In genomic region chr9:71162858-71163740, GRCm38 (mm10) we compare ENCODE assay signal across 16 mouse cellular contexts. TPM values are rescaled to one million over a fixed set of nuclear protein-coding genes. Genes with fewer than 3 reads are reported as not detected.
DNase-seq lines count a peak whose midpoint lies in the region; ATAC-seq and TF ChIP-seq lines count a peak whose summit lies in the region.
"Had no signal": no experiment of that assay in that cellular context is flagged by ENCODE, and none has a peak within 500 bp of the region (broad histone marks: within the 10 kb centered on the region; RNA-seq: fewer than 3 reads in every experiment).

No protein-coding gene starts in this region.

- peaks cover 38% of the 10 kb centered on the region for H3K4me1 ChIP-seq in liver, adult 2 months (ENCODE audit: control insufficient read depth, insufficient read depth, low read length)
- 0 out of 2 replicates have a peak, but pooled peaks cover 5% of the 10 kb centered on the region for H3K4me1 ChIP-seq in stomach, embryonic 15.5 days
- peaks cover 3% of the 10 kb centered on the region; the same call in 1 of the 2 replicates for H3K4me1 ChIP-seq in hindbrain, embryonic 10.5 days (replicated peaks)

- TF ChIP-seq CTCF in Patski (IDR thresholded peaks at IDR 0.05): no peak
- TF ChIP-seq CTCF in liver, adult 2 months (IDR thresholded peaks at IDR 0.05; ENCODE audit: low read depth, low read length): no peak

- peak; percentile 61 for DNase-seq in CD4-positive helper T cell, adult 2 months (ENCODE audit: low read depth, low spot score)
- peak; percentile 42 for DNase-seq in Patski (ENCODE audit: low read depth, low spot score)
- peak; percentile 94 for DNase-seq in liver, adult 2 months (ENCODE audit: extremely low read depth, low read depth, low spot score)
- DNase-seq in left cerebral cortex, postnatal 36 days (ENCODE audit: low spot score in 2 of 2): no peak
- DNase-seq in left cerebral cortex, postnatal 4 days: no peak
- no peak for DNase-seq in hindbrain, embryonic 10.5 days (ENCODE audit: low spot score)
- DNase-seq: adrenal gland, postnatal 25 days; cerebellum, adult 11 months; gastrocnemius, postnatal 36 days; kidney, adult 18-20 months; lung, postnatal 10 days; midbrain, embryonic 14.5 days had no signal

- peaks cover 7% of the 10 kb centered on the region; the same call in 1 of the 2 replicates for H3K79me2 ChIP-seq in liver, adult 2 months (ENCODE audit: control insufficient read depth, insufficient read depth, low read length)

- intact Hi-C loops in left cerebral cortex, postnatal 36 days (cut with DNase I): no loop called here
- intact Hi-C loops in left cerebral cortex, postnatal 4 days (cut with DNase I): no loop called here

- peak overlapping the region; percentile 59 for H3K4me3 ChIP-seq in liver, adult 2 months (ENCODE audit: insufficient read depth, low read depth, low read length)
- no peak overlapping the region for H3K4me3 ChIP-seq in stomach, embryonic 15.5 days (replicated peaks)
- no peak overlapping the region for H3K4me3 ChIP-seq in hindbrain, embryonic 10.5 days
- H3K4me3 ChIP-seq: heart, embryonic 15.5 days; limb, embryonic 12.5 days had no signal

- in situ Hi-C loops in Patski (cut with MboI; ENCODE audit: low pct_unique_long_range_greater_than_20kb): no loop called here

- CTCF ChIA-PET in Patski (lab: Charles Lee): no interaction called here

- 12% methylated on average over 12 of the region's 12 CpGs for WGBS in liver, adult 2 months
- 61% methylated on average over 12 of the region's 12 CpGs for WGBS in stomach, embryonic 15.5 days
- 75% methylated on average over 12 of the region's 12 CpGs for WGBS in hindbrain, embryonic 10.5 days

- H3K9ac ChIP-seq in liver, adult 2 months (ENCODE audit: low read depth, low read length): peak overlapping the region; percentile 80
- no peak overlapping the region for H3K9ac ChIP-seq in stomach, embryonic 15.5 days
- H3K9ac ChIP-seq: heart, embryonic 15.5 days; hindbrain, embryonic 14.5 days; limb, embryonic 12.5 days had no signal

- TF ChIP-seq POLR2A in liver, adult 2 months (IDR thresholded peaks at IDR 0.05; ENCODE audit: extremely low read depth, insufficient read depth, low read length): 0 out of 2 replicates have a peak, but pooled peaks have one; percentile 9

- no peak overlapping the region for H3K4me2 ChIP-seq in stomach, embryonic 15.5 days
- H3K4me2 ChIP-seq: heart, embryonic 15.5 days; hindbrain, embryonic 14.5 days; limb, embryonic 12.5 days had no signal

- POLR2A ChIA-PET in Patski (lab: Charles Lee): no interaction called here

- no peaks in the 10 kb centered on the region for H3K9me3 ChIP-seq in stomach, embryonic 15.5 days
- H3K9me3 ChIP-seq in hindbrain, embryonic 10.5 days: no peaks in the 10 kb centered on the region
- H3K9me3 ChIP-seq: heart, embryonic 15.5 days; limb, embryonic 12.5 days had no signal

- no peak for ATAC-seq in Patski
- ATAC-seq in stomach, embryonic 15.5 days (ENCODE audit: insufficient read depth, low FRiP score, low read depth): no peak

- peaks cover 5% of the 10 kb centered on the region; the same call in 1 of the 2 replicates for H3K36me3 ChIP-seq in liver, adult 2 months (ENCODE audit: control insufficient read depth, insufficient read depth, low read length)
- H3K36me3 ChIP-seq in stomach, embryonic 15.5 days: no peaks in the 10 kb centered on the region
- no peaks in the 10 kb centered on the region for H3K36me3 ChIP-seq in hindbrain, embryonic 10.5 days
- H3K36me3 ChIP-seq: heart, embryonic 15.5 days; limb, embryonic 12.5 days had no signal

- H3K27ac ChIP-seq in liver, adult 2 months (replicated peaks; ENCODE audit: insufficient read depth, low read depth, low read length): peak overlapping the region; percentile 99
- H3K27ac ChIP-seq in stomach, embryonic 15.5 days: 0 out of 2 replicates have a peak overlapping the region, but pooled peaks have one; percentile 31
- H3K27ac ChIP-seq in hindbrain, embryonic 10.5 days: no peak overlapping the region
- H3K27ac ChIP-seq: heart, embryonic 15.5 days; hindbrain, embryonic 14.5 days; limb, embryonic 12.5 days had no signal

- no peaks in the 10 kb centered on the region for H3K27me3 ChIP-seq in Patski
- no peaks in the 10 kb centered on the region for H3K27me3 ChIP-seq in liver, adult 2 months (ENCODE audit: control insufficient read depth, insufficient read depth, low read length)
- H3K27me3 ChIP-seq in stomach, embryonic 15.5 days (replicated peaks): no peaks in the 10 kb centered on the region
- no peaks in the 10 kb centered on the region for H3K27me3 ChIP-seq in hindbrain, embryonic 10.5 days (ENCODE audit: insufficient read depth, poor library complexity, severe bottlenecking)
- H3K27me3 ChIP-seq: heart, embryonic 15.5 days; limb, embryonic 12.5 days had no signal

RNA-seq across cellular contexts. Expression of gene Aqp9, which starts 5.4 kb away (rescaled TPM):
- polyA plus RNA-seq in Patski (2021): 0.30 TPM
- total RNA-seq in liver, adult 2 months (2014; rRNA removed): 254 and 300 TPM in 2 replicates
- 110 and 114 TPM in 2 replicates for polyA plus RNA-seq in liver, adult 2 months (2012; rRNA removed)
- 1.0 and 1.3 TPM in 2 replicates for polyA plus RNA-seq in stomach, embryonic 15.5 days (2015; fragmentation: Nextera tagmentation; extraction: Ambion mirVana)
- total RNA-seq in left cerebral cortex, postnatal 36 days (2021): 1 to 10 TPM; 1.8 to 2.0 TPM
- 1 to 10 TPM in 1 of 2 experiments, under 1 TPM in 1; 0.87 to 1.5 TPM for total RNA-seq in left cerebral cortex, postnatal 4 days (2021)
- 0.10 TPM in 1 of 2 replicates, not detected in the other for polyA plus RNA-seq in hindbrain, embryonic 10.5 days (2016; fragmentation: Nextera tagmentation; extraction: Ambion mirVana)

RNA-seq across cellular contexts. Expression of gene Aldh1a2, which starts 52.5 kb away (rescaled TPM):
- 138 TPM for polyA plus RNA-seq in Patski (2021)
- 0.34 and 0.46 TPM in 2 replicates for total RNA-seq in liver, adult 2 months (2014; rRNA removed)
- 0.09 and 0.16 TPM in 2 replicates for polyA plus RNA-seq in liver, adult 2 months (2012; rRNA removed)
- polyA plus RNA-seq in stomach, embryonic 15.5 days (2015; fragmentation: Nextera tagmentation; extraction: Ambion mirVana): 86.6 and 89.8 TPM in 2 replicates
- 1 to 10 TPM; 5.6 to 7.9 TPM for total RNA-seq in left cerebral cortex, postnatal 36 days (2021)
- 10 to 100 TPM; 11.3 to 11.5 TPM for total RNA-seq in left cerebral cortex, postnatal 4 days (2021)
- polyA plus RNA-seq in hindbrain, embryonic 10.5 days (2016; fragmentation: Nextera tagmentation; extraction: Ambion mirVana): 0.80 and 5.7 TPM in 2 replicates

Comparison
In these comparisons a context has a peak if more than half of its experiments do, and no peak if none do; other contexts are left out.
1. DNase-seq: peak in CD4-positive helper T cell, adult 2 months (single experiment), Patski (single experiment) and liver, adult 2 months (single experiment); none in left cerebral cortex, postnatal 36 days (0 of 2), left cerebral cortex, postnatal 4 days (single experiment) and hindbrain, embryonic 10.5 days (single experiment).
2. RNA of gene Aqp9, which starts 5.4 kb away (polyA plus RNA-seq): 110 to 114 TPM in liver, adult 2 months; 1.0 to 1.3 TPM in stomach, embryonic 15.5 days, 0.30 TPM in Patski (single experiment) and 0.10 TPM in hindbrain, embryonic 10.5 days; every median in the first group is over 10 times any median in the second.
3. RNA of gene Aldh1a2, which starts 52.5 kb away (polyA plus RNA-seq): 138 TPM in Patski (single experiment) and 86.6 to 89.8 TPM in stomach, embryonic 15.5 days; 0.80 to 5.7 TPM in hindbrain, embryonic 10.5 days and 0.09 to 0.16 TPM in liver, adult 2 months; every median in the first group is over 10 times any median in the second.